Mouse (Mus musculus): Measurements from ENCODE around the gene Ilk.

GRCm38 (mm10) chr7:105777797-105778552, 41.6 kb downstream of the Ilk start:
- TF ChIP-seq EP300 (IDR thresholded peaks at IDR 0.05; ENCODE audit: insufficient read depth, low read depth, low read length), result peak; percentile 68
- TF ChIP-seq CTCF (IDR thresholded peaks at IDR 0.05), result no peak
- no peak for TF ChIP-seq POLR2A (IDR thresholded peaks at IDR 0.05; ENCODE audit: insufficient read depth, low read depth, low read length)
